Mouse (Mus musculus) embryonic fibroblast, embryonic 13.5 days (primary cell): ENCODE measurements around the gene Itpr1. TPM values are rescaled to one million over a fixed set of nuclear protein-coding genes. Genes with fewer than 3 reads are reported as not detected.

Experiments
- H3K27ac ChIP-seq: 2 replicates; pipeline ENCODE4 v1.5.1; 2012; ENCODE audit warnings: low read length, control low read depth, inconsistent platforms; ENCODE audit not compliant: insufficient read depth
- H3K4me1 ChIP-seq: 2 replicates; pipeline ENCODE4 v1.6.1; 2011; ENCODE audit warnings: low read length; ENCODE audit not compliant: control insufficient read depth, insufficient read depth
- H3K4me3 ChIP-seq: 2 replicates; pipeline ENCODE4 v1.5.1; 2011; ENCODE audit warnings: mild to moderate bottlenecking, control low read depth, low read length; ENCODE audit not compliant: insufficient read depth
- CTCF ChIP-seq: IDR thresholded peaks from 2 replicates; pipeline ENCODE4 v1.5.1; 2011; ENCODE audit warnings: mild to moderate bottlenecking, control low read depth, low read length, moderate library complexity, borderline replicate concordance; ENCODE audit not compliant: insufficient read depth
- POLR2A ChIP-seq: IDR thresholded peaks from 2 replicates; pipeline ENCODE4 v1.6.1; 2011; ENCODE audit warnings: low read depth, mild to moderate bottlenecking, control low read depth, low read length, moderate library complexity
- polyA plus RNA-seq: library from polyadenylated mRNA; stranded (reverse); fragments of >200 nt; gene quantifications from 2 replicates; pipeline ENCODE4 v1.2.4, GENCODE M21; 2011; ENCODE audit warnings: low read depth; ENCODE audit not compliant: missing spikeins, insufficient read length

The Itpr1 gene
- polyA plus RNA-seq, 1 experiment: 38.0 TPM

DNA sequence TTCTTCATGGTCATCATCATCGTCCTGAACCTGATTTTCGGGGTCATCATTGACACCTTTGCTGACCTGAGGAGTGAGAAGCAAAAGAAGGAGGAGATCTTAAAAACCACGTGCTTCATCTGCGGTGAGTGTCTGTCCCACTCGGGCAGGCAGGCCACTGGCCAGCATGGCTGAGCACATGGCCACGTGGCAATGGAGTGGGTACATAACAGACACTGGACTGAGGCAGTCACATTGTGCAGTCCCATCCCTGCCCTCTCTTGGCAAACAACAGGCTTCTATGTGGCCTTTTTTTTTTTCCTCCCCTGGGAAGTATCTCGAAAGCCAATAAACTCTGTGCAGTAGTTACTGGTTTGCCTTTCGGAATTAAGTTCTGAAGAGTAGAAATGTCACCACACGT is 306.4 kb downstream of the Itpr1 start:
- no peaks in the 10 kb centered on the region; the same call in none of the 2 replicates for H3K4me1 ChIP-seq
- no peak overlapping the region for H3K27ac ChIP-seq
- no peak overlapping the region for H3K4me3 ChIP-seq
- TF ChIP-seq CTCF: no peak
- TF ChIP-seq POLR2A: no peak

DNA sequence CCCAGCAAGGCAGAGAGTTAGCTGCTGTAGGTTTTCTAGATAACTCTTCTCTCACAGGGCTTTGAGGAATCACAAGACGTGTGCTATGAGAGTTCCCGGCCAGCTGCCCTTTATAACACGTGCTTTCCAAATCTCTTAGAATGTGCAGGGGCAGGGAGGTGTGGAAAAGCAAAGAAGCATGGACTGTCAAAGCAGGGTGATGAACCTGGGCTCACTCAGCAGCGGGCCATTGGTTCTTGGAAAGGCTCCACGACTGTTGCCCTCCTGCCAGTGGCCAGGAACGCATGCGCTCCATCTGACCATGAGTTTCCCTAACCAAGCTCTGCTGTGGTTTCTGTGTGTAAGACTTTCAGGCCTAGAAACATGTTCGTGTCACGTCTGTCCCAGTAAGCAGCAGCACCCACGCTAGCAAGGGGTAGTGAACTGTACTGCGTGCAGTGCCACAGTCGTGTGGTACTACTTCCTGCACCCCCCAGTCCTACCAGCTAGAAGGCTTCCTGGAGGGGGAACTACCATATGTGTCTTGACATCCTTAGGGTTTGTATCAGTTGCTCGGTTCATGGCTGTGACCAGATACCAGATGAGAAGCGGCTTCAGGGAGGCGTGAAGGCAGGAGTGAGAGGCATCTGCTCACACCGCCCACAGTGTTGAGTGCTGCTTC is 311.2 kb downstream of the Itpr1 start:
- no peak for TF ChIP-seq POLR2A
- no peak for TF ChIP-seq CTCF
- Histone ChIP-seq H3K4me3 (no peak overlapping the region), H3K27ac (no peak overlapping the region), H3K4me1 (no peaks in the 10 kb centered on the region)

DNA sequence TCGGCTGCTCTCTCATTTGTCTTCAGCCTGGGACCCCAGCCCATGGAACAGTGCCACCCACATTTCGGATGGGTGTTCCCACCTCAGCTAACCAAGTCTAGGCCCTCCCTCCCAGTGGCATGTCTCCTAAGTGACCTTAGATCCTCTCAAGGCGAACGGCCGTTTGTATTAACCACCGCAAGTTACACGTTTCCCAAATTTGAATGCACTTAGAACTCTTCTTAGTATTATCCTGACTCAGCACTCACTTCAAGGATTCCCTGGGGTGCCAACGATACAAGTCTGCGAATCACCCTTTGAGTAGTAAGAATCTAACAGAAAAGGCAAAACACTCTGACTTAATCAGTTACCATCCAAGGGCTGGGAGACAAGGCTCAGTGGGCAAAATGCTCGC is 311.7 kb downstream of the Itpr1 start:
- no peaks in the 10 kb centered on the region for H3K4me1 ChIP-seq
- no peak overlapping the region for H3K27ac ChIP-seq
- TF ChIP-seq POLR2A (no peak), CTCF (no peak)
- H3K4me3 ChIP-seq: no peak overlapping the region

DNA sequence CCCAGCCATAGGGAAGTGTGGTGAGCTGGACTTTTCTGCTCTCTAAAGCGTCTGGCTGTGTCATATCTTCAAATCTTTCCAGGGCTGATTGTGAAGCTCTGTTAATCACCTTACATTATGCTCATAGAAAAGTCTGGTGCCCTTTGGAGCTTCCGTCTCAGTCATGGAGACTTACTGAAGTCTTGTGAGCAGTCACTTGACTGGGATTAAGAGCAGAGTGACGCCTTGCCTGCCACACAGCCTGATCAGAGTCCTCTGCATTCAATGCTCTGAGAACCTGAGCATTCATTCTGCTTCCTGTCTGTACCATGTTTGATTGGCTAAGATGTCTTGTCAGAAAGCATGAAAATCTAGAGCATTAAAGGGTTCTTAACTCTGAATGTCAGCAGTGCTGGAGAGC is 314.7 kb downstream of the Itpr1 start:
- H3K27ac ChIP-seq: no peak overlapping the region
- H3K4me1 ChIP-seq: no peaks in the 10 kb centered on the region; the same call in 1 of the 2 replicates
- TF ChIP-seq POLR2A: no peak
- no peak for TF ChIP-seq CTCF
- H3K4me3 ChIP-seq: no peak overlapping the region

DNA sequence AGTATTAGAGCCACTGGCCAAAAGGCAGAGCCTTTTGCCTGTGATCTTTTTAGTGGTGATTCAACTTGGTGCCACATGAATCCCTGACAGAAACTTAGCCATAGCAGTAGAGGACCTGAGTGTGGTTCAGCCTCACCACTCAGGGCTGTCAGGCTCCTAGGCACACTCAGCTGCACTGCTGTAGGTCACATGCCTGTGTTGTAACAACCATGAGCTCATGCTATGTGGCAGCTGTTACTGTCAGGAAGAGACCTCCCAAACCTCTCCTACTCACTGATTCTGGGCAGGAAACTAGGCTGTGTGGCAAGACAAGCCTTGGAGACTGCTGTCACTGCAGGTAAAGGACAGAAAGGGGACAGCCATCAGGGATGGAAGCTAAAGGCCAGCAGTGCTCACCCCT is 315.1 kb downstream of the Itpr1 start:
- no peak overlapping the region for H3K4me3 ChIP-seq
- TF ChIP-seq POLR2A (no peak), CTCF (no peak)
- no peak overlapping the region for H3K27ac ChIP-seq
- H3K4me1 ChIP-seq: no peaks in the 10 kb centered on the region; the same call in 1 of the 2 replicates

DNA sequence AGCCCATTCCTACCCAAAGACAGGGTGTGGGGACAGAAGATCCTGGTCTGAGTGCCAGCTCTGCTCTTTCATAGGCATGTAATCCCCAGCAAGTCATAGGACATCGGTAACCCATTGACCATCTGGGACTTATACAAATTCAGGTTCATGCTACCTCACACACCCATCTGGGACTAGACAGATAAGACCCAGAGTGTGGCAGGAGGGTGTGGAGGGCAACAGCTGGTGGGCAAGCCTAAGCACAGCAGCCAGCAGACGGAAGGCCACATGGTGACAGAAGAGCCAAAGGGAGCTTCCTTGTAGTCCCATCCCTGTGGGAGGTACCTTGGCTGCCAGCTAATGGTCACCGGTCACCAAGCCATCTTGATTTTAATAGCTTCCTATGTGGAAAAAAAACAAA is 316.3 kb downstream of the Itpr1 start:
- H3K4me1 ChIP-seq: no peaks in the 10 kb centered on the region; the same call in 1 of the 2 replicates
- TF ChIP-seq POLR2A (no peak), CTCF (no peak)
- H3K27ac ChIP-seq: no peak overlapping the region
- no peak overlapping the region for H3K4me3 ChIP-seq

DNA sequence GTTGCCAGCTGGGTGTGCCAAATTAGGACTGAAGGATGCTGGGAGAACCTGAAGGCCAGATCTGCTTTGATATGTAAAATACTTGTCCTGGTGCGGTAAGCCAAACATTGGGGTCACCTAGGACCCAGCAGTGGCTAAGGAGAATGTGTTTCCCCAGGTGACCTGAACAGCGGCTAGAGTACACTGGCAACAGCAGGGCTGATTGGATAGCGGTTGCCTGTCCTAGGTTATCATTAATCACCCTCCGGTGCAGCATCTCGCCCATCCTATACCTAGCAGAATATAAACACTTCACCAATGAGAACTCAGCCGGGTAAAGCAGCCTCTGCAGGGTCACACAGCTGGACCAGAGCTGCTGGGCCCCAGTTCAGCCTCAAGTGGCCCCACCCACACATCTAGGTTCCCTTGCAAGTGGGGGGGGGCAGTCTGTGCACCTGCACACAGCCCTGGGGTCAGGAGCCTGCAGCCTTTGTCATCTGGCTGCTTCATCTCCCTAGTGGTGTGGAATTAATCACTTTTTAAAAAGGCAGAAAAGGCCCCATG is 318.0 kb downstream of the Itpr1 start:
- Histone ChIP-seq H3K4me1 (no peaks in the 10 kb centered on the region; the same call in 1 of the 2 replicates), H3K27ac (no peak overlapping the region), H3K4me3 (no peak overlapping the region)
- TF ChIP-seq POLR2A (no peak), CTCF (no peak)

DNA sequence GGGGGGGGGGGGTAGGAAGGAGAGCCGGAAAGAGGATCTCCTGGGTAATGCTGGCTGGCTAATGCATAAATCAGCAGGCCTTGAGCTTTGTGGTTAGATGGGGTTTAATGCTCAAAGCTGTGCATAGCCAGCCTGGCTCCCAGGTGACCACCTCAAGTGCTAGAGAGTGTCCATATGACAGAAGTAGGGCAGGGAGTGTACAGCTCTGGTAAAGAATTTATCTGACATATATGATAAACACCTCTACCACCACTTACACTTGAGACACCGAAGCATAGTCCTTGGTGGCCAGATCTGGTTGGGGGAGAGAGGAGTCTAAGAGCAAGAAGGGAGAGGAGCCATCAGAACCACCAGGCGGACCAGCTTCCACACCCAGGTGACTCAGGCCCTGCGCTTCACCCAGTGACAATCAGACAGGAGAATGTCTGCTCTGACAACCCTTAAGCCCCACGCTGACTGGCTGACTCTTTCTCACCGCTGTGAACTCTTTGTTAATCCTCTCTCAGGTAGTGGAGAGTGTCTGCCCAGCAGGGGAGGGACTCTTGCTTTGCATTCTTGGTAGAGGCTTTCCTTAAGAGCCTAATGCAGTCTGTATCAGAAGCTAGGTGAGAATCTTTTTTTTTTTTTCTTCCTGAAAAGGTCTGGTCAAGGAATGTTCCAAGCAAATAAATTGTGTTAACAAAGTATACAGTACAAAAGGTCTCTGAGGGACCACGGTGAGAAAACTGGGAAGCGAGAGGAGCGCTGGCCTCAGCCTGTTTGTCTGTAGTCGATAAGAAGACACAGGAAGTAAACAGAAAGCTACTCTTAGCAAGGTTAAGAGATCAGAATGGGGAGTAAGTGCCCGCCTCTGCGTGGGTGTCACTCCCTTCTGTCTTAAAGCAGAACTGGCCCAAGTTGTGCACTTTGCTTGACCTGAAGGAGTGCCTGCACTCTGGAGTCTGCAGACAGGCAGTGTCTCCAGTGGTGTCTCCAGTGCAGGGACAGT is 318.7 kb downstream of the Itpr1 start:
- no peak overlapping the region for H3K4me3 ChIP-seq
- H3K27ac ChIP-seq: no peak overlapping the region
- peaks cover 3% of the 10 kb centered on the region; the same call in 1 of the 2 replicates for H3K4me1 ChIP-seq
- TF ChIP-seq CTCF (no peak), POLR2A (no peak)

DNA sequence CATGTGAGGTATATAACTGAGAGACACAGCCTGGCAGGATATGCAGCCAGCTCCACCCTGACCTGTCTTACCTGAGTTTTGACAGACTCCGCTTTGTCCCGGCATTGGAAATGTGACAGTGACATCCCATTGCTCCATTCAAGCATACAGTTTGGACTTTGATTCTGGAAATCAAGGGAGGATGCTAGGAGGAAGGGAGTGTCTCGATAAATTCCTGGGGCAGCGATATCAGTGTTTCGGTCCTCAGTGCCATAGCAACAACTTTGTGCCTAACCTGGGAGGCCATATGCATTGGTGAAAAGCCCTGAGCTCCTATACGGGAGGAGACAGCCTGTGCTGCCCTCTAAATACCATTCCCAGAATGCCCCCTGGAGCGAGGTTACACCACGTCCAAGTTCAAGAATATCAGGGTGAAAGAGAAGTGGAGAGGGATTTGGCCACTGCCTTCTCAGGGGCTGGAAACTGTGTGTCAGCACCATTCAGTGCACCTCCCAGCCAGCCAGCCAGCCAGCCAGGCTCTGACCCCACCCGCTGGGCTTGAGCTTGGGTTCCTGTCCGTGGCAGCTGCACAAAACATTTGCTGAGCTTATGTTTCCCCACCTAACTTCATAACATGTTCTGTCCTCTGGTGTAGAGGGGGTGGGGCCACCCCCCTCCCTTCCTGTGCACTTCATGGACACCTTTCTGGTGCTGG is 319.7 kb downstream of the Itpr1 start:
- Histone ChIP-seq H3K4me3 (no peak overlapping the region), H3K4me1 (peaks cover 3% of the 10 kb centered on the region; the same call in 1 of the 2 replicates), H3K27ac (no peak overlapping the region)
- TF ChIP-seq CTCF (no peak), POLR2A (no peak)

DNA sequence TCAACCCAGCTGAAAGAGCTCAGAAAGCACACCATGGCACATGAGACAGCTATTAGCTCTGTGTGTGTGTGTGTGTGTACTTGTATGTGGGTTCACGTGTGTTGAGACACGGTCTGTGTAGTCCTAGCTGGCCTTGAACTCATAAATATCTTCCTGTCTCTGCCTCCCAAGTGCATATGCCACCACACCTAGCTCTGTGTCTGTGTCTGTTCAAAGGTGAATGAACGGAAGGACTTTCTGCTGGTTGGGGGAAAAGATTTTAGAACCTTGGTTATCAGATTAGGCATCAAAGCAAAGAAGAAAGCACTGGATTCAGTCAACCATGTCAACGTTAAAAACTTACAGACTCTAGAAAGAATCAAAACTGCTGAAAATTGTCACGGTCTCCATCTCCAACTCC is 321.2 kb downstream of the Itpr1 start:
- TF ChIP-seq POLR2A (no peak), CTCF (no peak)
- Histone ChIP-seq H3K4me1 (peaks cover 3% of the 10 kb centered on the region; the same call in 1 of the 2 replicates), H3K4me3 (no peak overlapping the region), H3K27ac (no peak overlapping the region)
